Mouse (Mus musculus): ENCODE measurements around the gene Slc7a7. TPM values are rescaled to one million over a fixed set of nuclear protein-coding genes. Genes with fewer than 3 reads are reported as not detected.

The Slc7a7 gene
- total and polyA plus RNA-seq, 3 experiments, result 20.1 to 65.6 TPM; not detected in 1

GRCm38 (mm10) chr14:54397872-54398527 is 19.6 kb downstream of the Slc7a7 start:
- Histone ChIP-seq H3K4me1 (ENCODE audit: control insufficient read depth in 1 of 2, insufficient read depth in 2 of 2, low read length in 2 of 2) (peaks cover 0 to 3% of the 10 kb centered on the region in 2 experiments; a peak in 2 of 4 replicates), H3K27ac (ENCODE audit: control insufficient read depth, low read depth, low read length) (no peak overlapping the region), H3K79me2 (ENCODE audit: control insufficient read depth, insufficient read depth, low read length, poor library complexity) (no peaks in the 10 kb centered on the region), H3K27me3 (ENCODE audit: control insufficient read depth in 1 of 2, insufficient read depth in 2 of 2, low read length in 2 of 2) (no peaks in the 10 kb centered on the region), H3K36me3 (ENCODE audit: control insufficient read depth in 1 of 2, insufficient read depth in 2 of 2, low read length in 2 of 2) (peaks cover 3 to 10% of the 10 kb centered on the region in 2 experiments), H3K9me3 (replicated peaks; ENCODE audit: insufficient read depth, low read length) (no peaks in the 10 kb centered on the region), H3K4me3 (ENCODE audit: control insufficient read depth in 1 of 2, insufficient read depth in 1 of 2, low read depth in 2 of 2, low read length in 2 of 2) (no peak overlapping the region), H3K9ac (ENCODE audit: control insufficient read depth, low read depth, low read length, poor library complexity, severe bottlenecking) (no peak overlapping the region)
- TF ChIP-seq ETS1 (IDR thresholded peaks at IDR 0.05; ENCODE audit: low read depth, low read length), result no peak
- TF ChIP-seq ZKSCAN1 (IDR thresholded peaks at IDR 0.05; ENCODE audit: low read depth, low read length), result no peak
- TF ChIP-seq JUND (IDR thresholded peaks at IDR 0.05; ENCODE audit: low read depth, low read length), result no peak
- TF ChIP-seq RAD21 (IDR thresholded peaks at IDR 0.05; ENCODE audit: low read depth, low read length), result no peak
- no peak for TF ChIP-seq MYB (IDR thresholded peaks at IDR 0.05; ENCODE audit: low read depth, low read length)
- TF ChIP-seq ZMIZ1 (IDR thresholded peaks at IDR 0.05; ENCODE audit: low read depth, low read length), result no peak
- no peak for TF ChIP-seq HCFC1 (IDR thresholded peaks at IDR 0.05; ENCODE audit: low read depth, low read length)
- TF ChIP-seq CHD1 (IDR thresholded peaks at IDR 0.05; ENCODE audit: low read depth, low read length), result no peak
- no peak for TF ChIP-seq POLR2AphosphoS2 (IDR thresholded peaks at IDR 0.05; ENCODE audit: low read length)
- TF ChIP-seq USF1 (IDR thresholded peaks at IDR 0.05; ENCODE audit: low read depth, low read length), result no peak
- TF ChIP-seq UBTF (IDR thresholded peaks at IDR 0.05; ENCODE audit: borderline replicate concordance, insufficient read depth, low read depth, low read length), result no peak
- no peak for TF ChIP-seq ZNF384 (IDR thresholded peaks at IDR 0.05; ENCODE audit: low read depth, low read length)
- no peak for TF ChIP-seq BHLHE40 (IDR thresholded peaks at IDR 0.05; ENCODE audit: borderline replicate concordance, low read depth, low read length)
- DNase-seq (ENCODE audit: low read depth, low spot score), result no peak

GRCm38 (mm10) chr14:54396685-54397084 is 20.9 kb downstream of the Slc7a7 start:
- TF ChIP-seq HCFC1 (IDR thresholded peaks at IDR 0.05; ENCODE audit: low read depth, low read length), result no peak
- TF ChIP-seq MAFK (IDR thresholded peaks at IDR 0.05; ENCODE audit: borderline replicate concordance, low read depth, low read length), result no peak
- TF ChIP-seq MEF2A (IDR thresholded peaks at IDR 0.05; ENCODE audit: extremely low read depth, insufficient replicate concordance, low read depth, low read length, poor library complexity, severe bottlenecking), result no peak
- no peak for TF ChIP-seq ZKSCAN1 (IDR thresholded peaks at IDR 0.05; ENCODE audit: low read depth, low read length)
- no peak for TF ChIP-seq ETS1 (IDR thresholded peaks at IDR 0.05; ENCODE audit: low read depth, low read length)
- no peak for TF ChIP-seq POLR2AphosphoS2 (IDR thresholded peaks at IDR 0.05; ENCODE audit: low read length)
- no peak for TF ChIP-seq MAZ (IDR thresholded peaks at IDR 0.05; ENCODE audit: low read depth, low read length)
- no peak for TF ChIP-seq POLR2AphosphoS5 (IDR thresholded peaks at IDR 0.05; ENCODE audit: borderline replicate concordance, low read depth, low read length)
- no peak for DNase-seq (ENCODE audit: low read depth, low spot score)
- Histone ChIP-seq H3K36me3 (ENCODE audit: control insufficient read depth in 1 of 2, insufficient read depth in 2 of 2, low read length in 2 of 2) (peaks cover 10 to 11% of the 10 kb centered on the region in 2 experiments), H3K4me3 (ENCODE audit: control insufficient read depth in 1 of 2, insufficient read depth in 1 of 2, low read depth in 2 of 2, low read length in 2 of 2) (no peak overlapping the region), H3K4me1 (ENCODE audit: control insufficient read depth in 1 of 2, insufficient read depth in 2 of 2, low read length in 2 of 2) (peaks cover 0 to 13% of the 10 kb centered on the region in 2 experiments; a peak in 2 of 4 replicates), H3K27me3 (ENCODE audit: control insufficient read depth in 1 of 2, insufficient read depth in 2 of 2, low read length in 2 of 2) (no peaks in the 10 kb centered on the region), H3K9me3 (replicated peaks; ENCODE audit: insufficient read depth, low read length) (no peaks in the 10 kb centered on the region), H3K79me2 (ENCODE audit: control insufficient read depth, insufficient read depth, low read length, poor library complexity) (no peaks in the 10 kb centered on the region), H3K9ac (ENCODE audit: control insufficient read depth, low read depth, low read length, poor library complexity, severe bottlenecking) (no peak overlapping the region), H3K27ac (ENCODE audit: control insufficient read depth, low read depth, low read length) (no peak overlapping the region)
